Mouse (Mus musculus): ENCODE results near the gene Rtn4. TPM values are rescaled to one million over a fixed set of nuclear protein-coding genes. Genes with fewer than 3 reads are reported as not detected.
A peak's percentile ranks its signal among the peaks of the same experiment; 100 is the strongest.
"Not testable (repeated sequence)": the region's sequence is repeated elsewhere in the genome, so short reads cannot be mapped to it uniquely, and the experiment has no call there.

Gene Rtn4
- 100 to 1,000 TPM; 715 to 734 TPM for total RNA-seq (2021)
- long read RNA-seq, experiment 1, transcript Rtn4-201 (7 exons, 1,773 nt), result major isoform, 64 of 244 reads
- long read RNA-seq, experiment 1, partial matches to known transcripts, result 179 of 244 reads
- long read RNA-seq, experiment 1, other reads (novel, unspliced or antisense), result 0 of 244 reads
- long read RNA-seq, experiment 2, transcript Rtn4-201 (7 exons, 1,773 nt), result major isoform, 89 of 237 reads
- long read RNA-seq, experiment 2, partial matches to known transcripts, result 6 of 237 reads
- long read RNA-seq, experiment 2, other reads (novel, unspliced or antisense), result 139 of 237 reads

GRCm38 (mm10) chr11:29692683-29693272, at the start of gene Rtn4:
TSS of gene Rtn4 (plus strand) at chr11:29692947.
- DNase-seq, result peak; percentile 98

- DNase-seq, result no peak
These were observed 48.3 kb upstream of the Rtn4 start for GRCm38 (mm10) chr11:29644421-29644820.

GRCm38 (mm10) chr11:29645411-29646066, 47.2 kb upstream of the Rtn4 start:
- DNase-seq, result no peak

- no peak for DNase-seq
These were observed 45.0 kb upstream of the Rtn4 start for GRCm38 (mm10) chr11:29647568-29648319.

- DNase-seq, result not testable (repeated sequence)
These were observed 37.4 kb upstream of the Rtn4 start for GRCm38 (mm10) chr11:29655381-29655780.

- no peak for DNase-seq
These were observed 32.0 kb upstream of the Rtn4 start for GRCm38 (mm10) chr11:29660740-29661139.

- no peak for DNase-seq
These were observed 25.1 kb upstream of the Rtn4 start for GRCm38 (mm10) chr11:29667634-29668033.

GRCm38 (mm10) chr11:29669706-29670105, 23.0 kb upstream of the Rtn4 start:
- no peak for DNase-seq

GRCm38 (mm10) chr11:29673359-29673758, 19.4 kb upstream of the Rtn4 start:
- DNase-seq, result no peak

GRCm38 (mm10) chr11:29676718-29677117, 16.0 kb upstream of the Rtn4 start:
- DNase-seq, result no peak

GRCm38 (mm10) chr11:29679942-29680341, 12.8 kb upstream of the Rtn4 start:
- no peak for DNase-seq

GRCm38 (mm10) chr11:29680771-29681170, 12.0 kb upstream of the Rtn4 start:
- DNase-seq, result no peak

GRCm38 (mm10) chr11:29684272-29684671, 8.5 kb upstream of the Rtn4 start:
- no peak for DNase-seq

GRCm38 (mm10) chr11:29686176-29686575, 6.6 kb upstream of the Rtn4 start:
- no peak for DNase-seq

GRCm38 (mm10) chr11:29691556-29691955, 1.2 kb upstream of the Rtn4 start:
- DNase-seq, result no peak

GRCm38 (mm10) chr11:29692111-29692682, 550 bp upstream of the Rtn4 start:
- DNase-seq, result peak; percentile 18

- DNase-seq, result peak; percentile 81
These were observed 1.0 kb downstream of the Rtn4 start for GRCm38 (mm10) chr11:29693576-29694410.

GRCm38 (mm10) chr11:29694754-29695153, 2.0 kb downstream of the Rtn4 start:
- no peak for DNase-seq

- no peak for DNase-seq
These were observed 10.0 kb downstream of the Rtn4 start for GRCm38 (mm10) chr11:29702721-29703120.

- DNase-seq, result no peak
These were observed 12.5 kb downstream of the Rtn4 start for GRCm38 (mm10) chr11:29705263-29705662.

GRCm38 (mm10) chr11:29706845-29707244, 14.1 kb downstream of the Rtn4 start:
- no peak for DNase-seq
